Mouse (Mus musculus) thymus, postnatal 36 days (tissue): ENCODE results near the gene Mybpc3.

Experiments used
- DNase-seq, 2 experiments: peaks; one replicate each; pipeline ENCODE4 v3.0.0; 2022; ENCODE audit warnings: mixed read lengths in 2 of 2

Gene Mybpc3

GRCm38 (mm10) chr2:91125101-91125500 lies 7.2 kb downstream of the Mybpc3 start:
- no peak for DNase-seq

GRCm38 (mm10) chr2:91128761-91129160 lies 10.8 kb downstream of the Mybpc3 start:
- DNase-seq, result no peak

GRCm38 (mm10) chr2:91130126-91130525 lies 12.2 kb downstream of the Mybpc3 start:
- no peak for DNase-seq

- no peak for DNase-seq
Measured at GRCm38 (mm10) chr2:91131251-91131650, 13.3 kb downstream of the Mybpc3 start.

GRCm38 (mm10) chr2:91132035-91132434 lies 14.1 kb downstream of the Mybpc3 start:
- DNase-seq, result no peak

GRCm38 (mm10) chr2:91136513-91137412 lies 18.8 kb downstream of the Mybpc3 start:
- DNase-seq, result no peak

GRCm38 (mm10) chr2:91137481-91137880 lies 19.5 kb downstream of the Mybpc3 start:
- DNase-seq, result no peak

- DNase-seq, result no peak
Measured at GRCm38 (mm10) chr2:91139311-91139710, 21.4 kb downstream of the Mybpc3 start.

- DNase-seq, result no peak
Measured at GRCm38 (mm10) chr2:91139764-91140163, 21.8 kb downstream of the Mybpc3 start.

- DNase-seq, result no peak
Measured at GRCm38 (mm10) chr2:91142920-91143319, 25.0 kb downstream of the Mybpc3 start.

GRCm38 (mm10) chr2:91143401-91143800 lies 25.5 kb downstream of the Mybpc3 start:
- no peak for DNase-seq

- DNase-seq, result no peak
Measured at GRCm38 (mm10) chr2:91148101-91148500, 30.2 kb downstream of the Mybpc3 start.

- DNase-seq, result no peak
Measured at GRCm38 (mm10) chr2:91151331-91151730, 33.4 kb downstream of the Mybpc3 start.

- DNase-seq, result no peak
Measured at GRCm38 (mm10) chr2:91152885-91153377, 35.0 kb downstream of the Mybpc3 start.

GRCm38 (mm10) chr2:91154091-91154490 lies 36.1 kb downstream of the Mybpc3 start:
- no peak for DNase-seq

GRCm38 (mm10) chr2:91157002-91157752 lies 39.2 kb downstream of the Mybpc3 start:
- no peak for DNase-seq

- DNase-seq, result no peak
Measured at GRCm38 (mm10) chr2:91160591-91160990, 42.6 kb downstream of the Mybpc3 start.

- DNase-seq, result no peak
Measured at GRCm38 (mm10) chr2:91162952-91163351, 45.0 kb downstream of the Mybpc3 start.

- DNase-seq, result no peak
Measured at GRCm38 (mm10) chr2:91163532-91163931, 45.6 kb downstream of the Mybpc3 start.

GRCm38 (mm10) chr2:91164991-91165390 lies 47.0 kb downstream of the Mybpc3 start:
- no peak for DNase-seq

- DNase-seq, result no peak
Measured at GRCm38 (mm10) chr2:91167629-91168028, 49.7 kb downstream of the Mybpc3 start.

GRCm38 (mm10) chr2:91169587-91170322 lies 51.8 kb downstream of the Mybpc3 start:
- DNase-seq, result no peak

GRCm38 (mm10) chr2:91175490-91175889 lies 57.5 kb downstream of the Mybpc3 start:
- no peak for DNase-seq
